Mouse (Mus musculus) bone marrow macrophage, adult 2 months (primary cell): ENCODE data around the gene Vav2.

Source experiments
- CTCF ChIP-seq: IDR thresholded peaks from 2 replicates; pipeline ENCODE4 v1.5.1; 2012; ENCODE audit warnings: low read depth, mild to moderate bottlenecking, low read length, moderate library complexity
- POLR2A ChIP-seq: IDR thresholded peaks from 2 replicates; pipeline ENCODE4 v1.6.1; 2012; ENCODE audit warnings: mild to moderate bottlenecking, low read depth, low read length, borderline replicate concordance

- TF ChIP-seq CTCF (no peak), POLR2A (no peak)
These were observed 130.0 kb downstream of the Vav2 start for GRCm38 (mm10) chr2:27296656-27297406.
